In the genomic region with DNA sequence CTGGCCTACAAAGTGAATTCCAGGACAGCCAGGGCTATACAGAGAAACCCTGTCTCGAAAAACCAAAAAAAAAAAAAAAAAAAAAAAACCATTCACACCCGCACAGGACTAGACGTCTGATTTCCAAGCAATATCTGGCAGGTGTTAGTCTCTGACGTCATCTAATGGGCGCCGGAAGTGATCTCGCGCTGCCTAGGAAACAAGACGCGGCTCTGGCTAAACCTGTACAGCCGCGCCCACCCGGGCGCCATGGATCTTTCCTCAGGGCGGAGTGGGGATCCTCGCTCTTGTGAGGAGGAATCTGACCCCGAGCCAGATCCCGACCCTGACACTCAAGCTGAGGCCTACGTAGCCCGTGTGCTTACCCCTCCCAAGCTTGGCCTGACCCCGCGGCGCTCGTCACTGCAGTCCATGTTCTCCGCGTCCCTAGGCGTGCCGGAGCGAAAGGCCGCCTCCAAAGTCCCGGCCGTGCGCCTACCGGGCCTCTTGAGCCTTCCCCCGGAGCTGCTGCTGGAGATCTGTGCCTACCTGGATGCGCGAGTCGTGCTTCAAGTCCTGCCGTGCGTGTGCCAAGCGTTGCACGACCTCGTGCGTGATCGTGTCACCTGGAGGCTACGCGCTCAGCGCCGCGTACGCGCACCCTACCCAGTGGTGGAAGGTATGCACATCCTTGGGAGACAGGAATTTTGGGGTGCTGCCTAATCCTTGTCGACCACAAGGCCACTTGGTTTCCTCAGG, we compare ENCODE assay signal across 8 mouse cellular contexts. TPM values are rescaled to one million over a fixed set of nuclear protein-coding genes. Genes with fewer than 3 reads are reported as not detected.
A peak's percentile ranks its signal among the peaks of the same experiment; 100 is the strongest.
DNase-seq lines count a peak whose midpoint lies in the region; ATAC-seq and TF ChIP-seq lines count a peak whose summit lies in the region.

Gene Fbxw9, plus strand, starts transcription at position 177 of the 738 bp plus-strand sequence.

- DNase-seq in gastrocnemius, postnatal 10 days = peak; percentile 84
- peak; percentile 92 to 94 for DNase-seq in left cerebral cortex, postnatal 10 days (ENCODE audit: extremely low spot score in 1 of 2, low spot score in 2 of 2)
- DNase-seq in right cerebral cortex, postnatal 25 days = peak; percentile 89
- DNase-seq in urinary bladder, postnatal 4 days (ENCODE audit: low spot score in 2 of 2) = peak; percentile 81 to 88

- H3K27ac ChIP-seq in cortical plate, adult 2 months (ENCODE audit: insufficient read depth, low read length) = peak within 1 kb of the TSS; percentile 6; the same call in 1 of the 2 replicates

- ATAC-seq in activated CD4-positive, CD25-positive, alpha-beta regulatory T cell, adult 4 months = peak; percentile 99
- ATAC-seq in inflammation-experienced regulatory T-cells, adult 6 months = peak; percentile 99
- peak; percentile 83 for ATAC-seq in megakaryocyte-erythroid progenitor cell, adult 5-6 weeks (replicated peaks; ENCODE audit: low FRiP score, low TSS enrichment, poor library complexity, severe bottlenecking)

- H3K4me3 ChIP-seq in cortical plate, adult 2 months (ENCODE audit: insufficient read depth, low read length) = peak within 1 kb of the TSS; percentile 59

- H3K4me1 ChIP-seq in cortical plate, adult 2 months (ENCODE audit: control insufficient read depth, insufficient read depth, low read length) = peaks cover 2% of the 10 kb centered on the region; the same call in 1 of the 2 replicates

- no peak for TF ChIP-seq CTCF in cortical plate, adult 2 months (IDR thresholded peaks at IDR 0.05; ENCODE audit: extremely low read depth, insufficient read depth, low read length)

- peak; percentile 75 for TF ChIP-seq POLR2A in cortical plate, adult 2 months (IDR thresholded peaks at IDR 0.05; ENCODE audit: extremely low read depth, insufficient read depth, low read length)

- intact Hi-C loops in left cerebral cortex, postnatal 10 days (cut with DNase I) = no loop called here

RNA-seq across cellular contexts. Expression of gene Fbxw9, which starts in this region (rescaled TPM):
- polyA plus RNA-seq in activated CD4-positive, CD25-positive, alpha-beta regulatory T cell, adult 4 months (2017; shearing (Covaris generic)) = 1 to 10 TPM; 2.8 to 3.1 TPM
- 45.1 and 45.8 TPM in 2 replicates for polyA plus RNA-seq in cortical plate, adult 2 months (2012; rRNA removed)
- 1 to 10 TPM; 5.5 to 7.5 TPM for total RNA-seq in gastrocnemius, postnatal 10 days (2021)
- 1 to 10 TPM; 2.3 to 4.8 (median 2.9) TPM for polyA plus RNA-seq in inflammation-experienced regulatory T-cells, adult 6 months (2017; shearing (Covaris generic))
- total RNA-seq in left cerebral cortex, postnatal 10 days (2021) = 10 to 100 TPM; 60.1 to 63.5 TPM
- total RNA-seq in megakaryocyte-erythroid progenitor cell, adult 5-6 weeks (2014; fragmentation: Nextera tagmentation) = 11.0 and 21.1 TPM in 2 replicates
- total RNA-seq in megakaryocyte-erythroid progenitor cell, adult 5-6 weeks (2017) = 1.4 and 5.8 TPM in 2 replicates

Comparison
In these comparisons a context has a peak if more than half of its experiments do, and no peak if none do; other contexts are left out.
1. Peak in every context shown above with its lines: DNase-seq, ATAC-seq, H3K4me3 ChIP-seq and H3K27ac ChIP-seq.